Mouse (Mus musculus) liver, embryonic 16.5 days (tissue): ENCODE data around the gene Txlna. TPM values are rescaled to one million over a fixed set of nuclear protein-coding genes. Genes with fewer than 3 reads are reported as not detected.

Experiments used
- microRNA-seq: library from miRNA; unstranded; fragments of <30 nt; microRNA quantifications from one replicate; pipeline ENCODE4, GENCODE M21; 2016
- polyA plus RNA-seq: library from polyadenylated mRNA; unstranded; fragments of >200 nt; fragmentation: Nextera tagmentation; extraction: Ambion mirVana; gene quantifications from 2 replicates; pipeline ENCODE4 v1.2.1, GENCODE M21; 2015

Gene Txlna
- polyA plus RNA-seq, 1 experiment from 2014 or later: 22.1 TPM

Small RNA genes lying within 50 kb of the gene (microRNA-seq; reads per million reads assigned to microRNA genes)
- gene Mir7016: not detected

Other genes starting within 250 kb of the Txlna start
- 1.3 and 1.4 TPM in 2 replicates for gene Zbtb8b, start 200.2 kb downstream of the Txlna start, polyA plus RNA-seq
- gene Bsdc1, start 179.5 kb downstream of the Txlna start, polyA plus RNA-seq: 79.2 and 87.0 TPM in 2 replicates
- gene Tssk3, start 150.0 kb downstream of the Txlna start, polyA plus RNA-seq: 0.13 TPM in 1 of 2 replicates, not detected in the other
- gene Fam229a, start 149.9 kb downstream of the Txlna start, polyA plus RNA-seq: 0.23 and 0.60 TPM in 2 replicates
- 36.6 and 41.4 TPM in 2 replicates for gene Marcksl1, start 127.5 kb downstream of the Txlna start, polyA plus RNA-seq
- gene Hdac1, start 98.4 kb downstream of the Txlna start, polyA plus RNA-seq: 82.1 and 89.8 TPM in 2 replicates
- gene Lck, start 67.4 kb downstream of the Txlna start, polyA plus RNA-seq: 3.1 and 3.2 TPM in 2 replicates
- gene Fam167b, start 62.5 kb downstream of the Txlna start, polyA plus RNA-seq: 6.9 and 7.5 TPM in 2 replicates
- 133 and 142 TPM in 2 replicates for gene Eif3i, start 40.4 kb downstream of the Txlna start, polyA plus RNA-seq
- gene Tmem234, start 40.4 kb downstream of the Txlna start, polyA plus RNA-seq: 104 and 106 TPM in 2 replicates
- gene Dcdc2b, start 26.8 kb downstream of the Txlna start, polyA plus RNA-seq: 0.46 and 0.91 TPM in 2 replicates
- 7.5 and 8.0 TPM in 2 replicates for gene Iqcc, start 22.0 kb downstream of the Txlna start, polyA plus RNA-seq
- 11.2 and 12.7 TPM in 2 replicates for gene Ccdc28b, start 17.1 kb downstream of the Txlna start, polyA plus RNA-seq
- gene Kpna6, start 31.7 kb upstream of the Txlna start, polyA plus RNA-seq: 6.9 and 7.0 TPM in 2 replicates
- gene Tmem39b, start 55.8 kb upstream of the Txlna start, polyA plus RNA-seq: 3.3 TPM in 2 replicates
- gene Khdrbs1, start 101.2 kb upstream of the Txlna start, polyA plus RNA-seq: 19.6 and 20.2 TPM in 2 replicates
- 143 and 159 TPM in 2 replicates for gene Ptp4a2, start 170.2 kb upstream of the Txlna start, polyA plus RNA-seq